Mouse (Mus musculus): ENCODE measurements at regions not wholly inside any gene's neighbourhood (a gene's known extent, or its start where the extent isn't known, plus 50 kb on each side); places are given as distances from the start of the nearest gene placed in this dataset.

DNA sequence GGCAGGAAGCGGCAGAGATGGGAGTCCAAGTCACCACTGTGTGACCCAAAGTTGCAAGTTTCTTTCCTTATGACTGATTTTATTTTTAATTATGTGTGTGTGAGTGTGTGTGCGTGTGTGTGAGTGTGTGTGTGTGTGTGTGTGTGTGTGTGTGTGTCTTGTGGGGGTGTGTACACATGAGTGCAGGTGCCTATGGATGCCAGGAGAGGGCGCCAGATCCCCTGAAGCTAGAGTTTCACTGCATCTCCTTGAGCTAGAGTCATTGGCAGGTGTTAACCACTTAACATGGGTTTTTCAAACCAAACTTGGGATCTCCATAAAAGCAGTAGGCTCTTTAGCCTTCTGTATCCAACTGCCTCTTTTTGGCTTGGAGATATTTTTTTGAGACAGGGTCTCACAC lies 156.2 kb upstream of the Sdk2 start:
- TF ChIP-seq POLR2A (IDR thresholded peaks at IDR 0.05; ENCODE audit: insufficient read depth, low read depth, low read length) (no peak), CTCF (IDR thresholded peaks at IDR 0.05; ENCODE audit: insufficient read depth, low read depth, low read length) (no peak)
